Mouse (Mus musculus): ENCODE results near the gene Lad1.

DNA sequence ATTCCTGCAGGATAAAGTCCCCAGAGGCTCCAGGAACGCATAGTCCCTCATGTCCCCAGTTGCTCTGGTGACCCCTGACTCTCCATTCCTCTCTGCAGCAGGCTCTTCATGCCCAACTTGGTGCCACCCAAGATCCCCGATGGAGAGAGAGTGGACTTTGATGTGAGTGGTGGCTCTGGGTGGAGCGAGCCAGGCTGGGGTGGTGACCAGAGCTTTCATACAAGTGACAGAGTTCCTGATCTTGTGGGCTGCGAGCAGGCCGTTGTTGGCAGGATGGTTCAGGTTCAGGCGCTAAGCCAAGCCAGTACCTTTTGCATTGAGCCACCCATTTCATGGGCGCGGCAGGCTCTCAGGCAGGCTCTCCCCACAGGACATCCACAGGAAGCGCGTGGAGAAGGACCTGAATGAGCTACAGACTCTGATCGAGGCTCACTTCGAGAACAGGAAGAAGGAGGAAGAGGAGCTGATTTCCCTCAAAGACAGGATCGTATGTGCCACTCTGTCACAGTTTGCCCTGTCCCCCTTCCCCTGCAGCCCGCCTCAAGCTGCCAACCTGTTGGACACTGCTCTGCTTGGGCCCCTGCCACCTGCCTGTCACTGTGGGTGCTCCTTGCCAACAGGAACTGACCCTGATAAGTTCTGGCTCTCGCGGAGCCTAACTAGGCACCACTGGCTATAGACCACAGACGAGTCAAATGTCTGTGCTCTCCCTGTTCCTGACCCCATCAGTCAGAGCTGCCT, 29.4 kb downstream of the Lad1 start:
- no peak for TF ChIP-seq CTCF (IDR thresholded peaks at IDR 0.05; ENCODE audit: insufficient read depth, low read depth, low read length)
- no peak for TF ChIP-seq POLR2A (IDR thresholded peaks at IDR 0.05; ENCODE audit: insufficient read depth, low read depth, low read length)

All from olfactory bulb, adult 2 months (tissue).